Mouse (Mus musculus) heart, adult 2 months (tissue): ENCODE measurements at regions not wholly inside any gene's neighbourhood (a gene's known extent, or its start where the extent isn't known, plus 50 kb on each side); places are given as distances from the start of the nearest gene placed in this dataset.

Experiments used
- CTCF ChIP-seq: fragments of 200-600 bp; IDR thresholded peaks from 2 replicates; pipeline ENCODE4 v1.8.1; 2022; ENCODE audit warnings: antibody characterized with exemption, mild to moderate bottlenecking, moderate library complexity
- POLR2A ChIP-seq: fragments of 200-500 bp; IDR thresholded peaks from 2 replicates; pipeline ENCODE4 v1.6.1; 2011; ENCODE audit warnings: mild to moderate bottlenecking, low read depth, low read length, control low read depth; ENCODE audit not compliant: insufficient read depth

GRCm38 (mm10) chr7:78111291-78111690, 626.5 kb downstream of the Ntrk3 start:
- TF ChIP-seq CTCF (no peak), POLR2A (no peak)
